Mouse (Mus musculus) neural tube, embryonic 11.5 days (tissue): ENCODE measurements around the gene Glg1. TPM values are rescaled to one million over a fixed set of nuclear protein-coding genes. Genes with fewer than 3 reads are reported as not detected.
A peak's percentile ranks its signal among the peaks of the same experiment; 100 is the strongest.
"Not testable (repeated sequence)": the region's sequence is repeated elsewhere in the genome, so short reads cannot be mapped to it uniquely, and the experiment has no call there.

Source experiments
- ATAC-seq: fragments of 200-750 bp; cut with Nextera tagmentation; 2 replicates; pipeline ENCODE4 v1.8.0; 2017; ENCODE audit warnings: moderate number of reproducible peaks, mild to moderate bottlenecking, moderate TSS enrichment, moderate library complexity; ENCODE audit not compliant: insufficient read depth, low FRiP score, low TSS enrichment
- DNase-seq: peaks from one replicate; pipeline ENCODE4 v3.0.0-alpha.2; 2015; ENCODE audit warnings: low spot score
- H3K27ac ChIP-seq: fragments of 300-500 bp; sonication (generic); 2 replicates; pipeline ENCODE4 v1.5.1; 2014; ENCODE audit warnings: low read depth, mild to moderate bottlenecking, low read length
- H3K27me3 ChIP-seq: fragments of 300-500 bp; sonication (generic); 2 replicates; pipeline ENCODE4 v1.6.1; 2014; ENCODE audit warnings: mild to moderate bottlenecking, low read length, mixed read lengths; ENCODE audit not compliant: control insufficient read depth, insufficient read depth
- H3K36me3 ChIP-seq: fragments of 300-500 bp; sonication (generic); 2 replicates; pipeline ENCODE4 v1.6.1; 2014; ENCODE audit warnings: mild to moderate bottlenecking, low read length, moderate library complexity, mixed read lengths; ENCODE audit not compliant: control insufficient read depth, insufficient read depth
- H3K4me1 ChIP-seq: fragments of 300-500 bp; sonication (generic); 2 replicates; pipeline ENCODE4 v1.6.1; 2014; ENCODE audit warnings: low read length, mixed read lengths; ENCODE audit not compliant: control insufficient read depth, insufficient read depth
- H3K4me2 ChIP-seq: fragments of 300-500 bp; sonication (generic); 2 replicates; pipeline ENCODE4 v1.6.1; 2014; ENCODE audit warnings: low read depth, mild to moderate bottlenecking, moderate library complexity
- H3K4me3 ChIP-seq: fragments of 300-500 bp; sonication (generic); 2 replicates; pipeline ENCODE4 v1.5.1; 2014; ENCODE audit warnings: low read depth, low read length
- H3K9ac ChIP-seq: fragments of 300-500 bp; sonication (generic); 2 replicates; pipeline ENCODE4 v1.6.1; 2014; ENCODE audit warnings: mild to moderate bottlenecking, low read length
- H3K9me3 ChIP-seq: fragments of 300-500 bp; sonication (generic); 2 replicates; pipeline ENCODE4 v1.6.1; 2016; ENCODE audit warnings: low read length; ENCODE audit not compliant: control insufficient read depth
- WGBS: fragments of 180-500 bp; shearing (Covaris S2); extraction: QIAGEN DNeasy Blood & Tissue Kit; methylation state at CpG from one replicate; pipeline ENCODE4 v1.1.7; 2014; 5-methylcytosine and 5-hydroxymethylcytosine counted together
- polyA plus RNA-seq: library from polyadenylated mRNA; unstranded; fragments of >200 nt; fragmentation: Nextera tagmentation; extraction: Ambion mirVana; gene quantifications from 2 replicates; pipeline ENCODE4 v1.2.1, GENCODE M21; 2014

Gene Glg1
- polyA plus RNA-seq, 1 experiment from 2014 or later = 83.2 TPM

DNA sequence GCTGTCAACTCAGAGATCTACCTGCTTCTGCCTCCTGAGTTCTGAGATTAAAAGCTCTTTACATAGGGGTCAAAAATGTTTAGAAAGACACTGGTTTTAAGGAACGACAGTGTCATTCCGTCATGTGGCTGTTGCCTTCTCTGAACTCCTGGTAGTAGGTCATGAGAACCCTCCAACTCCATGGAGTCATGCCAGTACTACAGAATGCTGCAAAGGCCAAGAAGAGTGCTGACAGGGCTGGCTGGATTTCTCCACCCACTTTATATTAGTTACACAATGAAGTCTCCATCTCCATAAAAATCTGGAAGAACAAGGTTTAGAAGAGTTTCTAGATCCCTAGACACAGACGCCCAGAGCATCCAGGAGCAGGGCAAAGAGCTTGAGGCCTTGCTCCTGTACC is 61.0 kb downstream of the Glg1 start:
- 94% methylated on average over 3 of the region's 3 CpGs for WGBS
- Histone ChIP-seq H3K36me3 (0 out of 2 replicates have a peak, but pooled peaks cover 2% of the 10 kb centered on the region), H3K4me1 (no peaks in the 10 kb centered on the region), H3K9me3 (no peaks in the 10 kb centered on the region), H3K27me3 (no peaks in the 10 kb centered on the region), H3K4me3 (no peak overlapping the region), H3K4me2 (no peak overlapping the region), H3K27ac (no peak overlapping the region), H3K9ac (no peak overlapping the region)
- ATAC-seq (no peak), DNase-seq (no peak)

DNA sequence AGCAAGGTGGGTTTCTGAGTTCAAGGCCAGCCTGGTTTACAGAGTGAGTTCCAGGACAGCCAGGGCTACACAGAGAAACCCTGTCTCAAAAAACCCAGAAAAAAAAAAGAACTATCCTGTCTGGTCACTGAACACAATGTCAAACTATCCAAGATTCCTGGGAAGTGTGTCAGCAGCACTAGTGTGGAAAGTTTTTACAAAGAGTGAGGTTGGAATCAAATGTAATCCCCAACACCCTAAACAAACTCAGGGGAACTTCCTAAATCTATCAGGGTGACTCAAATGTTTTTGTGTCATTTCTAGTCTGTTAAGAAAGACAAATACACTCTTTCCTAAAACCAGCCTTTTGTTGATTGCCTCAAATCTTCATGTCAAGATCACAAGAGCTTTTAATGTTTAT is 62.8 kb downstream of the Glg1 start:
- Histone ChIP-seq H3K27ac (no peak overlapping the region), H3K9me3 (no peaks in the 10 kb centered on the region), H3K36me3 (0 out of 2 replicates have a peak, but pooled peaks cover 2% of the 10 kb centered on the region), H3K9ac (no peak overlapping the region), H3K4me2 (no peak overlapping the region), H3K27me3 (no peaks in the 10 kb centered on the region), H3K4me3 (no peak overlapping the region), H3K4me1 (no peaks in the 10 kb centered on the region)
- DNase-seq = no peak
- ATAC-seq = no peak

DNA sequence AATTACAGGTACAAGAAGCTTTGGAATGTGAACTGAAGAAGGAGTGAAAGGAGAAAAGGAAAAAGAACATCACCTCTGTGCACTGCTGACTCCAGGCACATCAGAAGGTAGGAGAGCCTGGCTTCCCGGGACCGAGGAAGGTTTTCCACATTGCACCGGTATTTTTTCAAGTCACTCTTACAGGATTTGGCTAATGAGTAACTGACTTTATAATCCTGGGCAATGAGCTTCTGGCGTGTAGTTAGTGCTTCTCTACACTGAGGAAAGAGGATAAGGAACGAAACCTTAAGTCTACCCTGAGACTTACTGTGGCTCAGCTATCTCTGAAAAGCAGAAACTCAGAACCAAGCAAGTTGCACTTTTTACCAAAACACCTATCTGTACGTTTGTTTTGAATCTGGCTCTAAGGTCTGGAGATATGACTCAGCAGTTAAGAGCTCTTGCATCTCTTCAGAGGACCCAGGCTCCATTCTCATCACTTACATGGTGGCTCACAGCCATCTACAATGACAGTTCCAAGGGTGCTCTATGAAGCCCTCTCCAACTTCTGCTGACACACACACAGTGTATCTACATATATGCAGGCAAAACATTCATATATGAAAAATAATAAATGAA is 70.3 kb downstream of the Glg1 start:
- Histone ChIP-seq H3K27me3 (no peaks in the 10 kb centered on the region), H3K27ac (no peak overlapping the region), H3K4me2 (no peak overlapping the region), H3K9me3 (no peaks in the 10 kb centered on the region), H3K4me1 (no peaks in the 10 kb centered on the region), H3K36me3 (peaks cover 3% of the 10 kb centered on the region), H3K4me3 (no peak overlapping the region), H3K9ac (no peak overlapping the region)
- no peak for DNase-seq
- 76% methylated on average over 6 of the region's 6 CpGs for WGBS
- ATAC-seq = no peak

DNA sequence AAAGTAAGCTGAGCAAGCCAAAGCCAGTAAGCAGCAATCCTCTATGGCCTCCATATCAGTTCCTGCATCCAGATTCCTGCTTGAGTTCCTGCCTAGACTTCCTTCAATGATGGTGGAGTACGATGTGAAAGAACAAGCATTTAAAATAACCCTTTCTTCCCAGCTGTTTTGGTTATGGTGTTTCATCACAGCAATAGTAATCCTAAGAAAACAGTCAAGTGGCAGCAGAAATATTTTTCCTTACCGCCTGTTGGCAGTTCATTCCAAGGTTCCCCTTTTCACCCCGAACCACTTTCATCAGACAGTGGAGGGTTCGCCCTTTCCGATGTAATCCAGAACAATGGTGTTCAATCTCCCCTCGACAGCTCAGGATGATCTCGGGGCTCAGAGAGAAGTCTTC is 71.5 kb downstream of the Glg1 start:
- 92% methylated on average over 7 of the region's 7 CpGs for WGBS
- DNase-seq = no peak

DNA sequence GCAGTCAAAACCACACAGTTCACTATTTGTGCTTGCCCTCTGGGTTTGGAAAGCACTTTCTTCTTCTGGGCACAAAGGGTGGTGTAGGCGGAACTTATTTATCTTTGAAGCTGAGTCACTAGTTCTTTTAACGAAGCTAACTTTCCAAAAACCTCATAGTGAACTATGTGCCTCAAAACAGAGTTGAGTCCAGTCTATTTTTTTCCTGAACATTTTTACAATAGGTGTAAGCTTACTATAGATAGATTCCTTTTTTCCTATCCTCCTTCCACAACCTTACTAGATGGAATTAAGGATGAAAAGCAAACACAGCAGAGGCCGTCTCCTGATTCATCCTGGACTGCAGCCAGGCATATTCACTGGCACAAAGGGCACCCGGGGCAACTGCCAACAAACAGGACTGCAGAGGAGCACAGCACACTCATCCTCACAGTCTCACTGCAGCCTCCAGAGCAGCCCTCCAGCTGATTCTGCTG is 73.5 kb downstream of the Glg1 start:
- Histone ChIP-seq H3K4me2 (no peak overlapping the region), H3K4me3 (no peak overlapping the region), H3K9ac (no peak overlapping the region), H3K9me3 (no peaks in the 10 kb centered on the region), H3K4me1 (no peaks in the 10 kb centered on the region), H3K36me3 (peaks cover 8% of the 10 kb centered on the region), H3K27me3 (no peaks in the 10 kb centered on the region), H3K27ac (no peak overlapping the region)
- no peak for DNase-seq
- ATAC-seq = no peak
- WGBS = 93% methylated on average over 4 of the region's 4 CpGs

More for the DNA sequence above, 71.5 kb downstream of the Glg1 start:
- no peak overlapping the region for H3K4me2 ChIP-seq
- H3K27ac ChIP-seq = no peak overlapping the region
- no peaks in the 10 kb centered on the region for H3K4me1 ChIP-seq
- no peak overlapping the region for H3K9ac ChIP-seq
- H3K9me3 ChIP-seq = no peaks in the 10 kb centered on the region
- no peak overlapping the region for H3K4me3 ChIP-seq
- no peaks in the 10 kb centered on the region for H3K27me3 ChIP-seq
- H3K36me3 ChIP-seq = peaks cover 3% of the 10 kb centered on the region
- ATAC-seq = no peak

DNA sequence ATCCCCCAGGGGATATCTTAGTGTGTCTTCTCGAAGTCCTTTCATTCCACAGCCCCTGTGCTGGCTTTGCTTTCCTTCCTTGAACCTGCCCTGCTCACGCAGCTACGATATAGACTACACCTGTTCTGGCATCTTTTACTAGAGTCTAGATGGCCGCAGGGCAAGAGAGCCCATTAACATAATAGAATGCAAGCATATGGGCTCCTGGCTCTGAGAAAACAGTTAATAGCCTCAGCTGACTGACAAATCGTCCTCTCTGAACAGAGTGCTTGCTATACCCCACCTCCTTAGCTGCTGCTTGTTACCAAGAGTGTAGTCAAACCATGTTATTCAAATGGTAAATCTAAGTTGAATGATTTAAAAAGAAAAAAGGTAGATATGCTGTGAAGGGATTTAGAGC is 87.4 kb downstream of the Glg1 start:
- 88% methylated on average over 5 of the region's 5 CpGs for WGBS
- no peaks in the 10 kb centered on the region for H3K27me3 ChIP-seq
- H3K4me3 ChIP-seq = no peak overlapping the region
- H3K4me1 ChIP-seq = no peaks in the 10 kb centered on the region
- peaks cover 16% of the 10 kb centered on the region for H3K36me3 ChIP-seq
- H3K9ac ChIP-seq = no peak overlapping the region
- no peak overlapping the region for H3K4me2 ChIP-seq
- no peaks in the 10 kb centered on the region for H3K9me3 ChIP-seq
- no peak overlapping the region for H3K27ac ChIP-seq
- no peak for ATAC-seq
- DNase-seq = no peak

DNA sequence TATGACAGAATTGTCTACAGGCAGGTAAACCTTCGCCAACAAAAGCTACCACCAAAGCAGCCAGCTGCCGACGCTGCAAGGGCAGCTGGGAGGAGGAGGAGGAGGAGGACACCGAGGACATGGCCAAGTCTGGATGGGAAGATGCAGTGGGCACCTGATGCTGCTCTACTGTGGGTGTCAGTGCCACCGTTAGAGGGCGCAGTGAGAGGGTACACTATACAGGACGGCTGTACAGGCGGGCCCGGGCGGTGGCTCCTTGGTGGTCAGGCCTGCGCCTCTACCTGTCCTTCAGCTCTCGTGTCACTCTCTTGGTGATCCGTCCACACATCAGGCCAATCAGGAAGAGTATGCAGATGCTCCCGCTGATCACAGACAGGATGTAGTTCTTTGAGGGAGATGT is 101.4 kb downstream of the Glg1 start:
- Histone ChIP-seq H3K27ac (no peak overlapping the region), H3K27me3 (no peaks in the 10 kb centered on the region), H3K4me3 (no peak overlapping the region), H3K4me1 (no peaks in the 10 kb centered on the region), H3K4me2 (no peak overlapping the region), H3K9ac (no peak overlapping the region), H3K36me3 (peaks cover 18% of the 10 kb centered on the region), H3K9me3 (no peaks in the 10 kb centered on the region)
- DNase-seq (peak; percentile 67), ATAC-seq (no peak)
- 53% methylated on average over 14 of the region's 14 CpGs for WGBS

DNA sequence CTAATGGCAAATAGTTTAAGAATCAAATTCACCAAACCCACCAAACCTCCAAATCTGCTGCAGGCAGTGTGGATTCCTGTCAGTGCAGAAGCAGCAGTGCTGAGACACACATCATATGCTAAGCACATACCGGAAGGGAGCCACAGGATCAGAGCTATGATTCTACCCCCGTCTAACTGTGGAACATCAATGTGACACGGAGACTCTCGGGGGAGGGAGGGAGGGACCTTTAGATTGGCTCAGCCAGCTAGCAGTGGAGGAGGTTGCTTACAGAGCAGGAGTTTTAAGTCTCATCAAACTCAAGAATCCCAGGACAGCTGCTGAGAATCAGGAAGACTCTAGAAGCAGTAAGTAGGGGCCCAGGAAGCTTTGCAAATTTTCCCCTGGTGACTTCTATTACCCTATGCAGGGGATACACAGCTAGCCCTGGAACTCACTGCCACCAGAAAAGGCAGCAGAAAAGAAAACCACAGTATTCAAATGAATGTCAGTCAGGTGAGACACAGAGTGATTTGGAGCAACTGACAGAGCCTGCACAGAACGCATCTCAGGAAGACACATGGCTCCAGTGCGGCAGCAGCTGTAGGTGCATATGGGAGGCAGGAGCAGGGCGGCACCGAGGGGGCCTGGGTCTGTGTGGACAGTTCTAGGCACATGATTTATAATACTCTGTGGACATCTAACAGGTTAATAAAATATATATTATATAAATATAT is 103.1 kb downstream of the Glg1 start:
- no peak for ATAC-seq
- no peak for DNase-seq

DNA sequence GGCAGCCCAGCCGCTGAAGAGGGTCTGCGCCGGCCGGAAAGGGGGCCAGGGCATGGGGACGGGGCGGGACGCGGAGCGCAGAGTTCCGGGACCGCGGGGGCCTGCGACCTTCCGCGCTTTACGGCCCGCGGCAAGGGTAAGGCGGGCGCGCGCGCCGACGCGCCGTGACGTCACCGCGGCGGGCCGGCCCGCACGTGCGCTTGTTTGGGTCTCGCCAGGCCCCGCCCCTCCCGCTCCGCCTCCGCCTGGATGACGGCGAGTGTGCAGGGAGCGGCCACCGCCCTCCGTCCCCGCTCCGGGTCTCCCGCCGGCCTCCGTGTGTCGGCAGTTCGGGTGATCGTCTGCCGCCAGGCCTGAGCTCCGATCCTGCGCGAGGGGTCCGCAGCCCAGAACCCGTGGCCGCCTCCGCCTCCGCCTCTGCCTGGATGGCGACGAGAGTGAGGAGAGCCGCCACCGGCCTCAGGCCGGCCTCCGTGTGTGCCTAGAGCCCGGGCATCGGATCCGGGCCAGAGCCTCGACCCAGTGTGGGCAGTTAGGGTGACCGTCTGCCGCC is 113.5 kb downstream of the Glg1 start:
- peak; percentile 93 for DNase-seq
- Histone ChIP-seq H3K4me3 (peak overlapping the region; percentile 60), H3K4me2 (peak overlapping the region; percentile 77), H3K9ac (peak overlapping the region; percentile 54)
- H3K4me1 ChIP-seq, H3K27ac ChIP-seq, H3K27me3 ChIP-seq, H3K36me3 ChIP-seq, H3K9me3 ChIP-seq: not testable (repeated sequence)
- WGBS = under 1% methylated on average over 62 of the region's 74 CpGs
- peak; percentile 95 for ATAC-seq

More for the DNA sequence above, 103.1 kb downstream of the Glg1 start:
- no peak overlapping the region for H3K4me2 ChIP-seq
- H3K4me1 ChIP-seq = no peaks in the 10 kb centered on the region
- no peaks in the 10 kb centered on the region for H3K27me3 ChIP-seq
- H3K9me3 ChIP-seq = no peaks in the 10 kb centered on the region
- WGBS = 94% methylated on average over 8 of the region's 8 CpGs
- peaks cover 18% of the 10 kb centered on the region for H3K36me3 ChIP-seq
- H3K4me3 ChIP-seq = no peak overlapping the region
- no peak overlapping the region for H3K9ac ChIP-seq
- no peak overlapping the region for H3K27ac ChIP-seq
